Mouse (Mus musculus) left cerebral cortex, postnatal 36 days (tissue): ENCODE results near the gene Trp53bp1. TPM values are rescaled to one million over a fixed set of nuclear protein-coding genes. Genes with fewer than 3 reads are reported as not detected.

Source experiments
- DNase-seq, 2 experiments: peaks; one replicate each; pipeline ENCODE4 v3.0.0; 2021 to 2022; ENCODE audit warnings: low spot score in 2 of 2, mixed read lengths in 1 of 2
- intact Hi-C: fragments of 180-260 bp; cut with DNase I; formaldehyde crosslinking; loops from one replicate; pipeline ENCODE4 v1.15.1; 2025
- total RNA-seq, 2 experiments: library from RNA; stranded (reverse); gene quantifications; 2 replicates each; pipeline ENCODE4 v1.2.3; 2021

The Trp53bp1 gene
- total RNA-seq, 2 experiments from 2014 or later, result 125 to 148 TPM

- intact Hi-C loops, result loop anchor here (2.0 kb wide), 2 partner anchors 17 to 25 kb away; partner anchors contain the start of gene Map1a
- peak; percentile 26 to 30 for DNase-seq
Measured at GRCm38 (mm10) chr2:121271928-121272516, 815 bp upstream of the Trp53bp1 start.

GRCm38 (mm10) chr2:121270521-121271235, 529 bp downstream of the Trp53bp1 start:
- intact Hi-C loops, result loop anchor here (2.0 kb wide), 1 partner anchor 26 kb away; no protein-coding TSS in a partner anchor
- DNase-seq, result no peak

GRCm38 (mm10) chr2:121268446-121268845, 2.8 kb downstream of the Trp53bp1 start:
- intact Hi-C loops, result no loop called here
- DNase-seq, result no peak

GRCm38 (mm10) chr2:121249758-121250157, 21.4 kb downstream of the Trp53bp1 start:
- intact Hi-C loops, result no loop called here
- DNase-seq, result no peak

GRCm38 (mm10) chr2:121244099-121244498, 27.1 kb downstream of the Trp53bp1 start:
- intact Hi-C loops, result no loop called here
- peak in 1 of 2 experiments; percentile 16 for DNase-seq

- DNase-seq, result no peak
- intact Hi-C loops, result no loop called here
Measured at GRCm38 (mm10) chr2:121239426-121239825, 31.8 kb downstream of the Trp53bp1 start.

- no peak for DNase-seq
- intact Hi-C loops, result no loop called here
Measured at GRCm38 (mm10) chr2:121235460-121236072, 35.6 kb downstream of the Trp53bp1 start.

GRCm38 (mm10) chr2:121228135-121228534, 43.1 kb downstream of the Trp53bp1 start:
- no peak for DNase-seq
- intact Hi-C loops, result no loop called here

GRCm38 (mm10) chr2:121223010-121223409, 48.2 kb downstream of the Trp53bp1 start:
- intact Hi-C loops, result no loop called here
- peak; percentile 40 to 41 for DNase-seq

GRCm38 (mm10) chr2:121219994-121220393, 51.2 kb downstream of the Trp53bp1 start:
- DNase-seq, result no peak
- intact Hi-C loops, result no loop called here

GRCm38 (mm10) chr2:121219177-121219576, 52.0 kb downstream of the Trp53bp1 start:
- no peak for DNase-seq
- intact Hi-C loops, result no loop called here

- intact Hi-C loops, result no loop called here
- DNase-seq, result no peak
Measured at GRCm38 (mm10) chr2:121214491-121214890, 56.7 kb downstream of the Trp53bp1 start.

GRCm38 (mm10) chr2:121206541-121206940, 64.7 kb downstream of the Trp53bp1 start:
- no peak for DNase-seq
- intact Hi-C loops, result no loop called here

- DNase-seq, result no peak
Measured at GRCm38 (mm10) chr2:121204276-121204675, 66.9 kb downstream of the Trp53bp1 start.

GRCm38 (mm10) chr2:121195466-121195865, 75.7 kb downstream of the Trp53bp1 start:
- peak; percentile 41 to 47 for DNase-seq
- intact Hi-C loops, result loop anchor here (1.0 kb wide), 1 partner anchor 101 kb away; no protein-coding TSS in a partner anchor

More at GRCm38 (mm10) chr2:121204276-121204675, 66.9 kb downstream of the Trp53bp1 start:
- intact Hi-C loops, result no loop called here

GRCm38 (mm10) chr2:121188530-121188929, 82.7 kb downstream of the Trp53bp1 start:
- intact Hi-C loops, result no loop called here

GRCm38 (mm10) chr2:121184142-121184541, 87.1 kb downstream of the Trp53bp1 start:
- intact Hi-C loops, result no loop called here

More at GRCm38 (mm10) chr2:121188530-121188929, 82.7 kb downstream of the Trp53bp1 start:
- DNase-seq, result no peak

GRCm38 (mm10) chr2:121183431-121183830, 87.8 kb downstream of the Trp53bp1 start:
- no peak for DNase-seq

More at GRCm38 (mm10) chr2:121184142-121184541, 87.1 kb downstream of the Trp53bp1 start:
- DNase-seq, result no peak

GRCm38 (mm10) chr2:121178828-121179479, 92.3 kb downstream of the Trp53bp1 start:
- intact Hi-C loops, result no loop called here
- no peak for DNase-seq

More at GRCm38 (mm10) chr2:121183431-121183830, 87.8 kb downstream of the Trp53bp1 start:
- intact Hi-C loops, result no loop called here
